Mouse (Mus musculus): ENCODE measurements around the gene Zfp663. TPM values are rescaled to one million over a fixed set of nuclear protein-coding genes. Genes with fewer than 3 reads are reported as not detected.
A peak's percentile ranks its signal among the peaks of the same experiment; 100 is the strongest.

The Zfp663 gene
- polyA plus RNA-seq, 1 experiment: not detected

DNA sequence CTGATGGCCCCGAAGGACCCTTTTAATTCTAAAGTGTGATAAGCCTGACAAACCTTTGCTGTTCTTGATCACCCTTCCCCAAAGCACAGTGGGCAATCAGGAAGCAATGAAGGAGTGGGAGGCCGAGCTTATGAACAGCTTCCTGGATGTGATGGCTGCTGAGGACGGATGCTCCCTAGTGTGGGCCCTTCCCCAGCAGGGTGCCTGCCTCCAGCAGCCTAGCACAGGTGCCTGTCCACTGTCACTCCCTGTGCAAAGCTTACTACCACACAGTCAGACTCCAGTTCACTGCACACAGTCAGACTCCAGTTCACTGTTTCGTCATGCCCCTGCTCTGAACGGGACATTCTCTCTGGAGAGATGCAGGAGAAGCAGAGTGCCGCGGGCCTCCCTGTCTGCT, 56.1 kb downstream of the Zfp663 start:
- Histone ChIP-seq H3K27me3 (ENCODE audit: control insufficient read depth, insufficient read depth, low read length) (no peaks in the 10 kb centered on the region), H3K27ac (ENCODE audit: control insufficient read depth, insufficient read depth, low read depth, low read length) (no peak overlapping the region), H3K4me1 (ENCODE audit: control insufficient read depth, insufficient read depth, low read length) (no peaks in the 10 kb centered on the region), H3K36me3 (ENCODE audit: control insufficient read depth, insufficient read depth, low read length) (no peaks in the 10 kb centered on the region; the same call in 1 of the 2 replicates), H3K4me3 (ENCODE audit: control insufficient read depth, low read depth, low read length) (no peak overlapping the region)
- no peak for TF ChIP-seq CTCF (IDR thresholded peaks at IDR 0.05; ENCODE audit: control insufficient read depth, insufficient read depth, insufficient replicate concordance, low read depth, low read length)
- TF ChIP-seq POLR2A (IDR thresholded peaks at IDR 0.05; ENCODE audit: control insufficient read depth, low read depth, low read length): no peak

- H3K27me3 ChIP-seq (ENCODE audit: control insufficient read depth, insufficient read depth, low read length): no peaks in the 10 kb centered on the region
- H3K27ac ChIP-seq (ENCODE audit: control insufficient read depth, insufficient read depth, low read depth, low read length): no peak overlapping the region
- H3K4me3 ChIP-seq (ENCODE audit: control insufficient read depth, low read depth, low read length): no peak overlapping the region
- no peaks in the 10 kb centered on the region; the same call in 1 of the 2 replicates for H3K36me3 ChIP-seq (ENCODE audit: control insufficient read depth, insufficient read depth, low read length)
- TF ChIP-seq POLR2A (IDR thresholded peaks at IDR 0.05; ENCODE audit: control insufficient read depth, low read depth, low read length): no peak
- no peak for TF ChIP-seq CTCF (IDR thresholded peaks at IDR 0.05; ENCODE audit: control insufficient read depth, insufficient read depth, insufficient replicate concordance, low read depth, low read length)
- H3K4me1 ChIP-seq (ENCODE audit: control insufficient read depth, insufficient read depth, low read length): no peaks in the 10 kb centered on the region
Measured at GRCm38 (mm10) chr2:165311577-165311976, 57.0 kb downstream of the Zfp663 start.

DNA sequence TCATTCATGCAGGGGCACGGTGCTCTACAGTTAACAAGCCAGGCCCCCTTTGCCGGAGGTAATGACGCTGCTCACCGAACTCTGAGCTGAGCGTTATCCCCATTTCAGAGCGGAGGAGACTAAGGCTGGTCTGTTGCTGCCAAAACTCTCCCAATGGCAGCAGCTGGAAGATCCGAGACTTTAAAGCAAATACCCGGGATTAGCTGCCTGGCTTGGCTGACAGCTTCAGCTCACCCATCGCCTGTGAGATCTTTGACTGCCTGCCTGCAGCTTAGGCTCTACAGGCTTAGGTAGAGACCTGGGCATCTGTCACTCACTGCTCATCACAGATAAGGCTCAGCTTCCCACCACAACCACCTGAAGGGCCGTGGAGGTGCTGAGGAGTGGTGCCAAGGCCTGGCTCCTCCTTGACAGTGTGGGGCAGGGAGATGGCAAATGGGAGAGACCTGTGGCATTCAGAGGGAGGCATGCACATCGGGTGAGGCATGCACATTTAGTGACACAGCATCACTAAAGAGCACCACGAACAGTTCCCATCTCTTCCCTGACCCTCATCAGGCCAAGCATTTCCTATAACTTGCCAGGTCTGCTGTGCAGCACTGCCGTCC, 57.6 kb downstream of the Zfp663 start:
- Histone ChIP-seq H3K27ac (ENCODE audit: control insufficient read depth, insufficient read depth, low read depth, low read length) (no peak overlapping the region), H3K4me1 (ENCODE audit: control insufficient read depth, insufficient read depth, low read length) (no peaks in the 10 kb centered on the region), H3K4me3 (ENCODE audit: control insufficient read depth, low read depth, low read length) (no peak overlapping the region)

GRCm38 (mm10) chr2:165307801-165308200, 60.7 kb downstream of the Zfp663 start:
- no peaks in the 10 kb centered on the region; the same call in 1 of the 2 replicates for H3K36me3 ChIP-seq (ENCODE audit: control insufficient read depth, insufficient read depth, low read length)
- H3K4me3 ChIP-seq (ENCODE audit: control insufficient read depth, low read depth, low read length): no peak overlapping the region
- TF ChIP-seq CTCF (IDR thresholded peaks at IDR 0.05; ENCODE audit: control insufficient read depth, insufficient read depth, insufficient replicate concordance, low read depth, low read length) (no peak), POLR2A (IDR thresholded peaks at IDR 0.05; ENCODE audit: control insufficient read depth, low read depth, low read length) (no peak)
- no peaks in the 10 kb centered on the region for H3K27me3 ChIP-seq (ENCODE audit: control insufficient read depth, insufficient read depth, low read length)
- no peaks in the 10 kb centered on the region for H3K4me1 ChIP-seq (ENCODE audit: control insufficient read depth, insufficient read depth, low read length)
- H3K27ac ChIP-seq (ENCODE audit: control insufficient read depth, insufficient read depth, low read depth, low read length): no peak overlapping the region

More for the DNA sequence above, 57.6 kb downstream of the Zfp663 start:
- TF ChIP-seq CTCF (IDR thresholded peaks at IDR 0.05; ENCODE audit: control insufficient read depth, insufficient read depth, insufficient replicate concordance, low read depth, low read length) (no peak), POLR2A (IDR thresholded peaks at IDR 0.05; ENCODE audit: control insufficient read depth, low read depth, low read length) (no peak)
- Histone ChIP-seq H3K36me3 (ENCODE audit: control insufficient read depth, insufficient read depth, low read length) (no peaks in the 10 kb centered on the region; the same call in 1 of the 2 replicates), H3K27me3 (ENCODE audit: control insufficient read depth, insufficient read depth, low read length) (no peaks in the 10 kb centered on the region)

- Histone ChIP-seq H3K27me3 (ENCODE audit: control insufficient read depth, insufficient read depth, low read length) (no peaks in the 10 kb centered on the region), H3K36me3 (ENCODE audit: control insufficient read depth, insufficient read depth, low read length) (no peaks in the 10 kb centered on the region; the same call in 1 of the 2 replicates), H3K27ac (ENCODE audit: control insufficient read depth, insufficient read depth, low read depth, low read length) (no peak overlapping the region), H3K4me3 (ENCODE audit: control insufficient read depth, low read depth, low read length) (no peak overlapping the region), H3K4me1 (ENCODE audit: control insufficient read depth, insufficient read depth, low read length) (no peaks in the 10 kb centered on the region)
- no peak for TF ChIP-seq POLR2A (IDR thresholded peaks at IDR 0.05; ENCODE audit: control insufficient read depth, low read depth, low read length)
- TF ChIP-seq CTCF (IDR thresholded peaks at IDR 0.05; ENCODE audit: control insufficient read depth, insufficient read depth, insufficient replicate concordance, low read depth, low read length): no peak
Measured at GRCm38 (mm10) chr2:165305438-165305837, 63.1 kb downstream of the Zfp663 start.

DNA sequence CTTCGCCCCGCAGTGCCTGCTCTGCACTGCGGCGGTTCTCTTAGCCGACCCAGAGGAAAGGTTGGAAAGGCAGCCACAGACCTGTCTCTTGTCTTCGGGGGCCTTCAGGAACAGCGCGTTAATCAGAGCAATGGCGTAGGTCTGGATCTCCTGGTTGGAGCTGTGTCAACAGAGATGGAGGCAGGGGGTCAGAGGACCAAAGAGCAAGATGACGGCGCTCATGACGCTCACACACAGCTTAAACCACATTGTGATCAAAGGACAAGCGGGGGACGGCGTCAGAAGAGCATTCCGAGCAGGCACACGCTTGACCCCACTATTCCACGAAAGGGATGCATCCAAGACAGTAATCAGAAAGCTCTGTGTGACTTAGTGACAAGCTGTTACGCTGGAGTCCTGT, 63.7 kb downstream of the Zfp663 start:
- TF ChIP-seq POLR2A (IDR thresholded peaks at IDR 0.05; ENCODE audit: control insufficient read depth, low read depth, low read length): no peak
- TF ChIP-seq CTCF (IDR thresholded peaks at IDR 0.05; ENCODE audit: control insufficient read depth, insufficient read depth, insufficient replicate concordance, low read depth, low read length): no peak
- Histone ChIP-seq H3K4me3 (ENCODE audit: control insufficient read depth, low read depth, low read length) (no peak overlapping the region), H3K27ac (ENCODE audit: control insufficient read depth, insufficient read depth, low read depth, low read length) (no peak overlapping the region), H3K4me1 (ENCODE audit: control insufficient read depth, insufficient read depth, low read length) (no peaks in the 10 kb centered on the region), H3K36me3 (ENCODE audit: control insufficient read depth, insufficient read depth, low read length) (no peaks in the 10 kb centered on the region; the same call in 1 of the 2 replicates), H3K27me3 (ENCODE audit: control insufficient read depth, insufficient read depth, low read length) (no peaks in the 10 kb centered on the region)

DNA sequence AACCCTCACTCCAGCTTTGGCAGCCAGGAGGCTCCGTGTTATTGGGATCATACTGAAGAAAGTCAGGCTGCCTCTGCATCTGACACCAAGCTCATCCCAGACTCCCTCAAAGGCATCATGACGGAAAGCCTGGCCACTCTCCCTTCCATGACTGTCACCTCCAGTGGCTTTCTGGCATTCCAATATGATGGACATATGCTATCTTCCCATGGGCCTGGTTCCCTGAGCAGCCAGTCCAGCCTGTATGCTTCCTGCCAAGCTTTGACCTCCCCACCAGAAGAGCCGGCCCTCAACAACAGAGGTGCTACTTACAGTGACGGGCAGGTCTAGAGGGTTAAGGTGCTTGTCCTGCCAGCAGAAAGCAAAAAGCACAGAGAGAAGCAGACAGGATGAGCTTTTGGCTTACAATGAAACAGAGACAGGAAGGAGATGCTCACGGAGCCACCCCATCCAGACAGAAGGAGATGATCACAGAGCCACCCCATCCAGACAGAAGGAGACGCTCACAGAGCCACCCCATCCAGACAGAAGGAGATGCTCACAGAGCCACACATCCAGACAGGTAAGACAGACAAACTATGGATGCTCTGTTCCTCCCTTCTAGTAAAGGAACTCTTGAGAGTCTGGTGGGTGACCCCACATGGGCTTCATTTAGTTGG, 65.0 kb downstream of the Zfp663 start:
- Histone ChIP-seq H3K27ac (ENCODE audit: control insufficient read depth, insufficient read depth, low read depth, low read length) (no peak overlapping the region), H3K4me1 (ENCODE audit: control insufficient read depth, insufficient read depth, low read length) (no peaks in the 10 kb centered on the region), H3K4me3 (ENCODE audit: control insufficient read depth, low read depth, low read length) (peak overlapping the region; percentile 50), H3K27me3 (ENCODE audit: control insufficient read depth, insufficient read depth, low read length) (no peaks in the 10 kb centered on the region), H3K36me3 (ENCODE audit: control insufficient read depth, insufficient read depth, low read length) (no peaks in the 10 kb centered on the region; the same call in 1 of the 2 replicates)
- no peak for TF ChIP-seq CTCF (IDR thresholded peaks at IDR 0.05; ENCODE audit: control insufficient read depth, insufficient read depth, insufficient replicate concordance, low read depth, low read length)
- TF ChIP-seq POLR2A (IDR thresholded peaks at IDR 0.05; ENCODE audit: control insufficient read depth, low read depth, low read length): no peak

Data from testis, adult 2 months (tissue).